Mouse (Mus musculus): ENCODE data around the gene Tmem117.

DNA sequence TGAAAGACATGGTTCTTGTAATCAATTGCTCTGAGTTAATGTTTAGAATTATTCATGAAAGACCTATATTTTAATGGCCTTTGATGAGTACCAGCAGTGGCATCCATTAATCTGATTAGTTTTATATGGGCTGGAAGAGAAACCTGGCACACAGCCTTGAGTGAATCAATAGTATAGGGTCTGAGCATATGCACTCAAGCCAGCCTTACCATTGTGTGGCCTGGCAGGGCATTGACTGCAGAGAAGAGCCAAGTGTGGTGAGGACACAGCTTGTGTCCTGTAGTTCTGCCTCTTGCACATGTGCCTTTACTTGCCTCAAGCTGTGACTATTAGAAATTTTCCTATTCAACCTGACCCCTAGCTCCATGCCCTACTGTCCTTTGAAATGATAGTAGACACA, 472.5 kb downstream of the Tmem117 start:
- no peak for TF ChIP-seq POLR2A (IDR thresholded peaks at IDR 0.05; ENCODE audit: extremely low read depth, insufficient read depth, low read length)
- TF ChIP-seq CTCF (IDR thresholded peaks at IDR 0.05; ENCODE audit: extremely low read depth, insufficient read depth, low read length), result no peak

All from cortical plate, adult 2 months (tissue).